Mouse (Mus musculus) stomach, postnatal 0 days (tissue): ENCODE results near the gene Btbd9. TPM values are rescaled to one million over a fixed set of nuclear protein-coding genes. Genes with fewer than 3 reads are reported as not detected.

ENCODE experiments used
- ATAC-seq: fragments of 200-750 bp; cut with Nextera tagmentation; 2 replicates; pipeline ENCODE4 v1.8.0; 2017; ENCODE audit not compliant: low FRiP score, low TSS enrichment
- DNase-seq: peaks from one replicate; pipeline ENCODE4 v3.0.0-alpha.2; 2016; ENCODE audit warnings: low spot score
- H3K27ac ChIP-seq: fragments of 300-500 bp; sonication (generic); replicated peaks from 2 replicates; pipeline ENCODE4 v1.5.1; 2014; ENCODE audit warnings: mild to moderate bottlenecking, control low read depth
- H3K27me3 ChIP-seq: fragments of 300-500 bp; sonication (generic); 2 replicates; pipeline ENCODE4 v1.6.1; 2014; ENCODE audit warnings: low read length; ENCODE audit not compliant: control insufficient read depth, insufficient read depth
- H3K36me3 ChIP-seq: fragments of 300-500 bp; sonication (generic); 2 replicates; pipeline ENCODE4 v1.6.1; 2014; ENCODE audit warnings: low read length, mixed read lengths; ENCODE audit not compliant: control insufficient read depth, insufficient read depth
- H3K4me1 ChIP-seq: fragments of 300-500 bp; sonication (generic); replicated peaks from 2 replicates; pipeline ENCODE4 v1.6.1; 2014; ENCODE audit warnings: antibody characterized with exemption; ENCODE audit not compliant: control insufficient read depth, insufficient read depth
- H3K4me2 ChIP-seq: fragments of 300-500 bp; sonication (generic); replicated peaks from 2 replicates; pipeline ENCODE4 v1.6.1; 2014; ENCODE audit warnings: low read depth, mild to moderate bottlenecking, control low read depth, moderate library complexity
- H3K4me3 ChIP-seq: fragments of 300-500 bp; sonication (generic); 2 replicates; pipeline ENCODE4 v1.5.1; 2014; ENCODE audit warnings: low read depth, low read length, control low read depth
- H3K9ac ChIP-seq: fragments of 300-500 bp; sonication (generic); 2 replicates; pipeline ENCODE4 v1.6.1; 2014; ENCODE audit warnings: mild to moderate bottlenecking, low read length, control low read depth, mixed read lengths
- H3K9me3 ChIP-seq: fragments of 300-500 bp; sonication (generic); 2 replicates; pipeline ENCODE4 v1.6.1; 2016; ENCODE audit warnings: low read length; ENCODE audit not compliant: control insufficient read depth
- CTCF ChIP-seq: IDR thresholded peaks from 2 replicates; pipeline ENCODE4 v1.5.1; 2016; ENCODE audit warnings: antibody characterized with exemption, low read depth, mild to moderate bottlenecking, moderate library complexity
- EP300 ChIP-seq: optimal IDR thresholded peaks from 2 replicates; pipeline ENCODE3; 2016; ENCODE audit warnings: antibody characterized with exemption
- WGBS: fragments of 180-500 bp; shearing (Covaris S2); extraction: QIAGEN DNeasy Blood & Tissue Kit; methylation state at CpG from one replicate; pipeline ENCODE4 v1.1.7; 2014; 5-methylcytosine and 5-hydroxymethylcytosine counted together
- polyA plus RNA-seq: library from polyadenylated mRNA; unstranded; fragments of >200 nt; fragmentation: Nextera tagmentation; extraction: Ambion mirVana; gene quantifications from 2 replicates; pipeline ENCODE4 v1.2.1, GENCODE M21; 2015

Btbd9 gene
- polyA plus RNA-seq, 1 experiment from 2014 or later = 34.6 TPM

- TF ChIP-seq EP300 = no peak
- TF ChIP-seq CTCF = no peak
- 80% methylated on average over 4 of the region's 4 CpGs for WGBS
- H3K27ac ChIP-seq = no peak overlapping the region
- H3K4me3 ChIP-seq = no peak overlapping the region
- no peaks in the 10 kb centered on the region for H3K9me3 ChIP-seq
- no peaks in the 10 kb centered on the region for H3K4me1 ChIP-seq
- no peak overlapping the region for H3K4me2 ChIP-seq
- no peak overlapping the region for H3K9ac ChIP-seq
- DNase-seq (no peak), ATAC-seq (no peak)
- no peaks in the 10 kb centered on the region for H3K27me3 ChIP-seq
- H3K36me3 ChIP-seq = no peaks in the 10 kb centered on the region
These were observed 123.0 kb downstream of the Btbd9 start for GRCm38 (mm10) chr17:30453272-30453671.

GRCm38 (mm10) chr17:30452363-30452762 lies 123.9 kb downstream of the Btbd9 start:
- TF ChIP-seq EP300 (no peak), CTCF (no peak)
- H3K4me3 ChIP-seq = no peak overlapping the region
- H3K4me1 ChIP-seq = no peaks in the 10 kb centered on the region
- H3K4me2 ChIP-seq = no peak overlapping the region
- DNase-seq (no peak), ATAC-seq (no peak)
- H3K27ac ChIP-seq = no peak overlapping the region
- no peak overlapping the region for H3K9ac ChIP-seq
- WGBS = 94% methylated on average over 9 of the region's 9 CpGs
- no peaks in the 10 kb centered on the region for H3K36me3 ChIP-seq
- no peaks in the 10 kb centered on the region for H3K27me3 ChIP-seq
- no peaks in the 10 kb centered on the region for H3K9me3 ChIP-seq

DNA sequence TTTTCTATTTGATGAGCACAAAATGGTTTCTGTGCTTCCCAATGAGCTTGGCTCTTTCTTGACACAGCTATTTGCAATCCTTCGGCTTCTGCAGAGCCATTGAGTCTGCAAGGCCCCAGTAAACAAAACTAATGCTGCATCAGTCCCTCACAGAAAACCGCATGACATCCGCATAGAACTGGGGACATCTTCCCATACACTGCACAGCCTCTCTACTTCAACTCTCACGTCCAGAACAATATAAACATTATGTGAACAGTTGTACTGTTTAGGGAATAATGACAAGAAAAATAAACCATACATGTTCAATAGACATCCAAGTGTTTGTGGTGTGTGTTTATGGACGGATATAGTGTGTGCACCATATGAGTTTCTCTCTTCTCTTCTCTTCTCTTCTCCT lies 127.7 kb downstream of the Btbd9 start:
- TF ChIP-seq CTCF (no peak), EP300 (no peak)
- Histone ChIP-seq H3K36me3 (no peaks in the 10 kb centered on the region), H3K4me3 (no peak overlapping the region), H3K4me1 (no peaks in the 10 kb centered on the region), H3K9me3 (no peaks in the 10 kb centered on the region), H3K27ac (no peak overlapping the region), H3K4me2 (no peak overlapping the region), H3K27me3 (no peaks in the 10 kb centered on the region), H3K9ac (no peak overlapping the region)
- no peak for ATAC-seq
- WGBS = 64% methylated on average over 5 of the region's 5 CpGs
- DNase-seq = no peak

- WGBS = 91% methylated on average over 3 of the region's 3 CpGs
- Histone ChIP-seq H3K36me3 (no peaks in the 10 kb centered on the region), H3K27ac (no peak overlapping the region), H3K9me3 (no peaks in the 10 kb centered on the region), H3K4me1 (no peaks in the 10 kb centered on the region), H3K4me3 (no peak overlapping the region), H3K4me2 (no peak overlapping the region), H3K9ac (no peak overlapping the region), H3K27me3 (no peaks in the 10 kb centered on the region)
- ATAC-seq = no peak
- DNase-seq = no peak
- no peak for TF ChIP-seq CTCF
- no peak for TF ChIP-seq EP300
These were observed 130.4 kb downstream of the Btbd9 start for GRCm38 (mm10) chr17:30445805-30446441.

DNA sequence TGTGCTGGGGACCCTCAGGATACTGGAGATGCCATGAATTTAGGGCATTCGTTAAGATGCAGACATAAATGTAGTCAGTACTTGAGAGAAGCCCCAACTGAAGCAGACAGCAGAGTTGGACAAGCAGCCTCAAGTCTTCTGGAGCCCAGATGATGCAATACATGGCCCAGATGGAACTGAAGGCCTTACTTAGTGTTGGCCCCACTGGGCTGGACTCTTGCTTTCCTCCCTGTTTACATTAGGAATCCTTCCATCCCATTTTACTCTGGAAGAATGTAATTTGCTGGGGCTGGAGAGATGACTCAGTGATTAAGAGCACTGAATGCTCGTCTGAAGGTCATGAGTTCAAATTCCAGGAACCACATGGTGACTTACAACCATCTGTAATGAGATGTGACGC lies 136.6 kb downstream of the Btbd9 start:
- Histone ChIP-seq H3K4me3 (no peak overlapping the region), H3K27me3 (no peaks in the 10 kb centered on the region), H3K4me2 (no peak overlapping the region), H3K9me3 (no peaks in the 10 kb centered on the region), H3K9ac (no peak overlapping the region), H3K36me3 (no peaks in the 10 kb centered on the region), H3K4me1 (no peaks in the 10 kb centered on the region; the same call in 1 of the 2 replicates), H3K27ac (no peak overlapping the region)
- DNase-seq = no peak
- no peak for ATAC-seq
- TF ChIP-seq CTCF (no peak), EP300 (no peak)
- WGBS = 65% methylated on average over 3 of the region's 3 CpGs

DNA sequence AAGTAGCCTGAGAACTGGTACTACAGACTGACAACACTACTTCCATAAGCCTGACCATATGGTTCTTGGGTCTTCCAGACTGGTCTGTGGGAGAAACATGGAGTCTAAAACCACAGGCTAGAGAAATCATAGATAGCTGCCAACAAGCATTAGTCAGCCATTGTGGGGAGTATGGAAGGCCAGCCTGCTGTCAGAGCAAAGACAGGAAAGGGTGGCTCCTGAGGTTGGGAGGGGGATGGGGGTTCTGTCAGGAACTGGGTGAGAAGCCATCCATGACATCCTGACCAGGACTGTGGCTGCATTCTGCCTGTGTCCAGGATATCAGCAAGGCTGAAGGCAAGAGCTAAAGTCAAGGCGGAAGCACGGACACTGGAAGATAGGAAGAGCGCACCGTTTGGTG lies 137.5 kb downstream of the Btbd9 start:
- Histone ChIP-seq H3K9ac (no peak overlapping the region), H3K36me3 (no peaks in the 10 kb centered on the region), H3K27ac (no peak overlapping the region), H3K9me3 (no peaks in the 10 kb centered on the region), H3K4me1 (no peaks in the 10 kb centered on the region; the same call in 1 of the 2 replicates), H3K4me2 (no peak overlapping the region), H3K27me3 (no peaks in the 10 kb centered on the region), H3K4me3 (no peak overlapping the region)
- DNase-seq (no peak), ATAC-seq (no peak)
- TF ChIP-seq EP300 = no peak
- TF ChIP-seq CTCF = no peak
- WGBS = 95% methylated on average over 4 of the region's 4 CpGs
